Mouse (Mus musculus) heart, postnatal 0 days (tissue): ENCODE measurements at regions not wholly inside any gene's neighbourhood (a gene's known extent, or its start where the extent isn't known, plus 50 kb on each side); places are given as distances from the start of the nearest gene placed in this dataset.
A peak's percentile ranks its signal among the peaks of the same experiment; 100 is the strongest.

ENCODE experiments used
- CTCF ChIP-seq: IDR thresholded peaks from 2 replicates; pipeline ENCODE4 v1.5.1; 2016; ENCODE audit warnings: antibody characterized with exemption, control low read depth, low read depth
- EP300 ChIP-seq: IDR thresholded peaks from 2 replicates; pipeline ENCODE4 v1.6.1; 2016; ENCODE audit warnings: antibody characterized with exemption, low read depth

DNA sequence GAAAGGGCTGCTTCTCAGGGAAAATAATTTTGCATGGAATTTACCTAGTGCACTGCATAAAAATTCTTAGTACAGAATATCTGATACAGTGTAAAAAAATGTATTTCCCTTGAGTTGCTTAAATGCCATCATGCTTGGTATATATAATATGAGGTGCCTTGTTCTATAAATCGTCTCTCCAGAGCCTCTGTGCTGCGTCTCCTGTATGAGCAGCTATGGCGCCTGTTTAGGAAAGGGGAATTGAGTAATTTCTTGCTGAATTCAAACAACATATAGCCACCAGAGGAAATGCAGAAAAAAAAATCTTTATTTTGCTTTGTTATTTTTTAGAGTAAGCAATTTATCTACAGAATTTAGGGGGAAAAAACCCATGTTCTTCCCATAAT lies 95.4 kb upstream of the Rap1b start:
- TF ChIP-seq EP300 (peak; percentile 15; the same call in 1 of the 2 replicates), CTCF (no peak)
